Mouse (Mus musculus) R1 (cell line): ENCODE measurements around the gene Tmem62.
"Not testable (repeated sequence)": the region's sequence is repeated elsewhere in the genome, so short reads cannot be mapped to it uniquely, and the experiment has no call there.

ENCODE experiments used
- DNase-seq: peaks from one replicate; pipeline ENCODE4 v3.0.0-alpha.2; 2018; ENCODE audit warnings: low read depth, low spot score

The Tmem62 gene

DNA sequence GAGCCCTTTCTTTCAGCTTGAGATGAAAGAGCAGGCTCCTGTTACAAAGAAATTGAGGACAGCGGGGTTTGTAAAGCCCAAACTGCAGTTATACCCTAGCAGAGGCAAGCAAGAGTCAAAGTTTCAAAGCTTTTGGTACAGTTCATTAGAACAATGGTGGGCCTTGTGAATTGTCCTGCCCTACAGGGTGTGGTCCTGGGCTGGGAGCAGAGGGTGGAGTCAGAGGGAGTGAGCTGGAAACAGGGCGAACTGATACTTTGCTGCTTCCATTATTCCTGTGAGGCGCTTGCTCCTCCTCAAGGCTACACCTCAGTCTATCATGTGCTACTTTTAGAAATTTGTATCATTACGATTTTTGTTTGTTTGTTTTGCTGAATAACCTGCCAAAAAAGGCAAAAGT is 14.4 kb downstream of the Tmem62 start:
- peak; percentile 69 for DNase-seq

DNA sequence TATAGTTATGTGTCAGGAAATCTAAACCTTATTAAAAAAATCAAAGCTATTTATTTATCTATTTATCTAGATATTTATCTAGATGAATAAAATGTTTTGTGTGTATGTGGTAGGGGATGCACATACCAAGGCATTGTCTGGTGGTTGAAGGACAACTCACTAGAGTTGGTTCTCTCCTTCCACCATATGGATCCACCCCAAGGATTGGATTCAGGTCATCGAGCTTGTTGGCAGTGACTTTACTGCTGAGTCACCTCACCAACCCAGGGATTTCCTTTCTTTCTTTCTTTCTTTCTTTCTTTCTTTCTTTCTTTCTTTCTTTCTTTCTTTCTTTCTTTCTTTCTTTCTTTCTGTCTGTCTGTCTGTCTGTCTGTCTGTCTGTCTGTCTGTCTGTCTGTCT is 19.8 kb downstream of the Tmem62 start:
- DNase-seq, result not testable (repeated sequence)

DNA sequence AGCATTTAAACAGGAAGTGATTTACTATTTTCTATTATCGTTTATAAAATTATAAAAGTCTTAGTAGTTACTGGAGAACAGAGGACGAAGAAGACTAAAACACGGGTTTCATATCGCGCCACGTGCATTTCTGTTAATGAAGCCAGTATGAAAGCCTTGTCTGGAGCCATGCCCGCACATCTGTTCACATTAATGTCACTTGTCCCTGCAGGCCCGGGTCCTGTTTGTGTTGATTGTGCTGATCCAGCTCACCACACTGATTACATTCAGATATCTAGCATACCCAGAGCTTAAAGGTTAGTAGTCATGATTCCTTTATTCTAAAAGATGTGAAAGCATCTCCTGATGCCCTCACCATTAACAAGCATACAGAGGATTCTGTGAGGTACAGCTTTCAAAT is 22.0 kb downstream of the Tmem62 start:
- no peak for DNase-seq

DNA sequence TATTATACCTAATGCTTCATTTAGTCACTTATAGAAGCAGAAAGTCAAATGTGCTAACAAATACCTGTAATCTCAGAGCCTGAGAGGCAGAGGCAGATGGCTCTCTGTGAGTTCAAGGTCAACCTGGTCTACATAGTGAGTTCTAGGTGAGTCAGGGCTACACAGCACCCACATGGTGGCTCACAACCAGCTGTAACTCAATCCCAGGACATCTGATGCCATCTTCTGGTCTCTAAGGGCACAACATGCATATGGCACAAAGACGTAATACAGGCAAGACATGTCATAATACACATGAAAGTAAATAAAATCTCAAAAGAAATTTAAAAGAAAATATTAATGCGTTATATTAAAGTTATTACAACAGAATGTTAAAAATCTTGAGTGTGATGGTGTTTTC is 26.8 kb downstream of the Tmem62 start:
- DNase-seq, result peak; percentile 69

DNA sequence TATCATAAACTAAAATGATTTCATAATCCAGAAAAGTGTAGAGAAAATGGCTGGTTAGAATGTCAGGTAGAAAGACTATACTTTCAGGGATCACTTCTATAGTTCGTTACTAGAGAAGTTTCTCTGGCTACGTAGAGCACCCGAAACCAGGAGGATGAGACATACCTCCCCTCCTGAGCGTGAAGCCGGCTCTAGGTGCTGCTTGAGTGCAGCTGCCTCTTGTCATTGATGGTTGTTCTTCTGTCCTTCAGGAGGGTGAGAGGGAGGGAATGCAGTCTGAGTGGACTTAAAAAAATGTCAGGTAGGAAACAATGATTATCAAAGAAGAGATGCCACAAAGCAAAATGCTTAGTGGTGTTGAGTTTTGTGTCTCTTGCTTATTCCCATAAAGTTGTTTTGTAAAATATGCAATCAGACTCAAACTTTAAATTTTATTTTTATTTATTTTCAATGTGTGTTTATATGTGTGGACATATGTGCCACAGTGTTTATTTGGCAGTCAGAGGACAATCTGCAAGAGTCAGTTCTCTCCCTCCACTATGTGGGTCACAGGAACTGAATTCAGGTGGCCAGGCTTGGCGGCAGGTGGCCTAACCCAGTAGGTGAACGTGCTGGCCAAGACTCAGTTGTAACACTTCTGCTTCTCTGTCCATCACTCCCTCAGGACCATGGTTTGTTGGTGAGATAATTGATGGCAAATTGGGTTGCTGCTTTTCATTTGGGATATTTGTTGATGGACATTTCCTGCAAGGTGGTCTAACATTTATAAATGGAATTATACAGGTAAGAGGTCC is 27.4 kb downstream of the Tmem62 start:
- no peak for DNase-seq

DNA sequence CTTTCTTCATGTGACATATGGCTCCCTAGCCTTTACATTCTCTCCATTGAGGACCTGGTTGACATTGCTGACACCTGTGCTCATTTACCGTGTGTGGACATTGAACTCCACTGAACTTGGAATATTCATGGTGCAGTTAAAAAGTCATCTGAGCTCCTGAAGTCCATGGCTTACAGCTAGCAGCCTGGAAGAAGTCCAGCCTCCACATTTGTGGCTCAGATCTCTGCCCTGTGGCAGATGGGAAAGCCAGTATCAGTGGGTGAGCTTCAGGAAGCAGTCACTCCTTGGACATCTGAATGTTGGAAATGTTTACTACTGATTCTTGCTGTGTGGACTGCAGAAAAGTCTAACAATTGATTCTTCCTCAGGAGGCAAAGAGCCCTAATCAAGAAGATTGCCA is 30.2 kb downstream of the Tmem62 start:
- no peak for DNase-seq

DNA sequence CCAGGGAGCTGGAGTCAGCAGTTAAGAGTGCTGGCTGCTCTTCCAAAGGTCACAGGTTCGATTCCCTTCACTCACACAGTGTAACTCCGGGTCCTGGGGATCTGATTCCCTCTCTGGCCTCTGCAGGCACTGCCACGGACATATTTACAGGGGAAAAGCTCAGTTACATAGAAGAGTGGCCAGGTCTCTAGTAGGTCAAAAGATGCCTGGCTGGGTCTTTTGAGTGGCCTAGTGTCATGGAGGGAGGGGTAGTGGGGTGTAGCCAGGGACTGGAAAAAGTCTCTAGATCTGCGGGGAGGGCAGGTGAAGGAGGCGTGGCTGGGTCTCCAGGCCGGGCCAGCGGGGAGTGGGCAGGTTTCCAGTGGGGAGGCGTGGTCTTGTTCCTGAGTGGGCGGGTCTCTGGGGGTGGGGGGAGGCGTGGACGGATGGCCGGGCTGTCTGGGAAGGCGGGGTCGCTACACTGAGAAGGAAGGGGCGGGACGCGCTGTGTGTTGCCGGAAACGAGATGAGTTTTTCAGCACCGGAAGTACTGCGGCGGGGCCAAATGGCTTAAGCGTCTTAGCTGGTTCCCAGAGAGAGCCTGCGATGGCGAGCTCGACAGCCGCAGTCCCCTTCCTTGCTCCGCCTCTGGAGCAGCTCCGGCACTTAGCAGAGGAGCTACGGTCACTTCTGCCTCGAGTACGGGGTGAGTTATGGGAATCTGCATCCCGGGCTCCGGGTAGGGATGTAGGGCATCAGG is 31.3 kb downstream of the Tmem62 start, which contains the start of gene Ccndbp1:
TSS of gene Ccndbp1 (plus strand) at position 479 of the 739 bp plus-strand sequence.
- peak; percentile 97 for DNase-seq

DNA sequence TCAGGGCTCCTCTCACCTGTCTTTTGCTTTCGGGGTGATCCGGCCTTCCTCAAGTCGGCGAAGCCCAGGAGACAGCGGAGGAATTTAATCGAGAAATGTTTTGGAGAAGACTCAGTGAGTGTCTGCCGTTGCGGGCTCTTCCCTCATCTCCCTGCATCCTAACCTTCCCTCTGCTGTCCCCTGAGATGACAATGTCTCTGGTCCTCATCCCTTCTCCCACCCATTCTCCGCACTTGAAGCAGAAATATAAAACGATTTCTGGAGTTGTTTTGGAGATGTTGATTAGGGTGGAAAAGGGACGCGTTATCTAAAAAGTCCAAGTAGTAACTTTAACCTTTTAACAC is 31.8 kb downstream of the Tmem62 start:
- no peak for DNase-seq

DNA sequence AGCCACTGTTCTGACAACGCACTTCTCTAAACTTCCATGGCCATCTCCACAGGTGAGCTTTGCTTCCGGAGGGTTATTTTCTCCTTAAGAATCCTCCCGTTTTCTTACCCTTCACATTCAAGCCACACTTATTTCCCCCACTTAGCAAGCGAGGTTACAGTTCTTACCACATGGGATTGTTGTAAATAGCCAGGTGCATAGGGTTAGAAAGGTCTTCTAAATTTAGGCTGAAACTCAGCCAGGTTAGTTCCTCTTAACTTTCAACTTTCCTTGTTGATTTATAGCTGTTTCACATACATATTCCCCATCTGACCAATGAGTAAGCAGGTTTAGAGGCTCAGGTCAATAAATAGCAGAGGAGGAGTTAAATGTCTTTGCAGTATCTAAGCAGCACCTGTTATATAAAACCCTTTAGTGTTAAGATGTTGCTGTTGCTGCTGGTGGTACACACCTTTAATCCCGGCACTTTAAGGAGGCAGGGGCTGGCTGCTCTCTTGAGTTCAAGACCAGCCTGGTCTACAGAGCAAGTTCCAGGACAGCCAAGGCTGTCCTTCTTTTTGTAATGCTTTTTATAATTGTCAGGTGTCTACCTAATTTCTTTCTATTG is 32.4 kb downstream of the Tmem62 start:
- DNase-seq, result no peak

DNA sequence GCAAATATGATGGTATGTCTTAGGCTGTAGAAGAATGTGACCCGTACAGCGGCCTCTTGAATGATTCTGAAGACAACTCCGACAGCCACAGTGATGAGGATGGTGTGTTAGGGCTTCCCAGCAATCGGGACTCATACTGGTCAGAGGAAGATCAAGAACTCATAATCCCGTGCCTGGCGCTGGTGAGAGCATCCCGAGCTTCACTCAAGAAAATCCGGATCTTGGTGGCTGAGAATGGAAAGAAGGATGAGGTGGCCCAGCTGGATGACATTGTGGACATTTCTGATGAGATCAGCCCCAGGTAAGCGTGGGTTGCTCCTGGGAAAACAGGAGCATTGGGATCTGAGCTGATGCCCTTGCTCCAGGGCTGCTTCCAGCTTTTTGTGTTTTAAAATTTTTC is 35.9 kb downstream of the Tmem62 start:
- no peak for DNase-seq

DNA sequence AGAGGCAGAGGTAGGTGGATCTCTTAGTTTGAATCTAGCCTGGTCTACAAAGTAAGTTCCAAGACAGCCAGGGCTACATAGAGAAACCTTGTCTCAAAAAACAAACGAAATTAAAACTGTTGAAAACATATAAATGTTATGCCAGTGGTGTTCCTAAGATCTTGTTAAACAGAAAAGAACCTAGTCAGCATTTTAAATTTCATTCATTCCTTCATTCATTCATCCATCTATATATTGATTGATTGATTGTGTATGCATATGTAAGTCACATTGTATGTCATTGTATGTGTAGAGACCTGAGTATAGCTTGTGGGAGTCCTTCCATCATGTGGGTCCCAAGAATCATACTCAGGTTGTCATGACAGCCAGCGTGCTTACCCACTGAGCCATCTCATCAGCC is 38.7 kb downstream of the Tmem62 start:
- DNase-seq, result no peak

DNA sequence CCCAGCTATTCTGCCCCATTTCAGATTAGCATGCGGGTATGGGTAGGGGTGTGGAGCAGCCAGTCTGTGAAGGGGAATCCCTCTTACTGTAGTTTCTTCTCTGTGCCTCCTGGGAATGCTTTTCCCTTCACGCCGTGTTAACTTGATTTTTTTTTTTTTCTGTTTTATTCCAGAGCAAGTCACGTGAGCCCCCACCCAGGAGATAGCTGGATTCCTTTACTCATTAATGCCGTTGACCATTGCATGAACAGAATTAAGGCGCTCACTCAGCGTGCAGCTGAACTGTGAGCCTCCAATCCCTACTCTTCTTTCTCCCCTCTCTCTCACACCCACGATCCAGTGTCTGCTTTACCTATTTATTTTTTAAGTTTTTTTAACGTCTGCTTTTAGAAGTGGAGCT is 39.4 kb downstream of the Tmem62 start:
- DNase-seq, result no peak

DNA sequence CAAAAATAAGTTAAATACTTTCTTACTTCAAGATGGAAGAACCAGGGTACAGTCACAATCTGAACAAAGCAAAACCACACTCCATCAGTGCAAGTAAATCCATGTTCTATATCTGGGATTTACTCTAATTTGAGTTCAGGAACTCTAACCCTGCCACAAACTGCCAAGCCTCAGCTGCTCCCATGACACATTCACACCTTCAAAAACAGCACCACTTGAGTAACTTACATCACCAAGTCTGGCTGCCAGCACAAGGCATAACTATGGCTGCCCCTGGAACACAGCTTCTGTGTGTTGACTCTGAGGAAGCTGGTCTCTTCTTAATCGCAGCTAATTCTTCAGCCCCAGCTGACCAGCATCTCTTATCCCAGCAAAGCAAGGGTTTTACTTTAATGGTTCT is 40.3 kb downstream of the Tmem62 start:
- DNase-seq, result no peak

DNA sequence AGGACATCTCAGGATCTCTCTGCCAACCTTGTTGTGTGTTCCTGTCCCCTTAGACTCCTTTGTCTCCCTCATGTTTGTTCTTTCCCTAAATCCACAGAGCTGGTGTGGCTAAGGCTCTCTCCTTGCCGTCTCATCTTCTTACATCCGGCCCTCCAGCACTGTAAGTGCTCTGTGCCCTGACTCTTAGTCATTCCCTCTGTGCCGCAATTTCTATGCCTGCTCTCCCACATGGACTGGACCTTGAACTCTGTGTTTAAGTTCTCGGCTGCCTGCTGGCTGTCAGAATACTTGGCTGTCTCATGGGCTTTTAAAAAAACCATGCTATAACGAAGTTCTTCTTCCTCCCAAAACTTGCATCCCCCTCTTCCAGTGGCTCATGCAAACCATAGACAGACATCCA is 46.1 kb downstream of the Tmem62 start:
- DNase-seq, result no peak

DNA sequence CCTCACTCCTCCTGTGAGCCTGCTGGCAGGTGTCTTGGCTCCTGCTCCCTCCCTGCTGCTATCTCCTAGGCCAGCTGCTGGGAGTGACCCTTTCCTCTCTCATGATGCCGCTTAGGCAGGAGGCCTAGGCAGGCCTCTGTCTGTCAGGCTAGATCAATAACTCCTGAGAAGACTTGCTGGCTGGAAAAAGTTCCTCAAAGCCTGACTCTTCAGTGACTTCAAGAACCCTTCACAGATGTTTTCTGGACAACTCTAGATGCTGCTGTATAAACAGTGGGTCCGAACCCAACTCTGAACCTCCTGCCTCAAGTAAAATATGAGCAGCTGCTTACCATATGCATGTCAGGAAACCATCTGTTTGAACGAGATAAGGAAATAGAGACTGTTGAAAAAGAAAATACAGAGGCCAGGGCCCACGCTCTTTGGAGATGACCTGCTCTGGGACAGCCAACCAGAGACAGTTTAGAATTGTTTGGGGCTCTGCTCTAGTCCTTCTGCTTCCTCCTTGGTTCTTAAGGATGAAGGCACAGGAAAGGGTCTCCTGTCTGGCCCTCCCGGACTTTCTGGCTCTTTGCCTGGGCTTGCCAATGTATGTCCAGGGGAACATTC is 60.0 kb downstream of the Tmem62 start, which contains the start of gene Epb42:
TSS of gene Epb42 (minus strand) at position 340 of the 609 bp plus-strand sequence.
- no peak for DNase-seq

DNA sequence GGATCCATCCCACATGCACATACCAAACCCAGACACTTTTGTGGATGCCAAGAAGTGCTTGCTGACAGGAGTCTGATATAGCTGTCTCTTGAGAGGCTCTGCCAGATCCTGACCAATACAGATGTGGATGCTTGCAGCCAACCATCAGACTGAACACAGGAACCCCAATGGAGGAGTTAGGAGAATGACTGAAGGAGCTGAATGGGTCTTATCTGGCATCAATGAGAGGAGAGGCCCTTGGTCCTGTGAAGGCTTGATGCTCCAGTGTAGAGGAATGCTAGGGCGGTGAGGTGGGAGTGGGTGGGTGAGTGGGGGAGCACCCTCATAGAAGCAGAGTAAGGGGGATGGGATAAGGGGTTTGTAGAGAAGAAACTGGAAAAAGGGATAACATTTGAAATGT is 62.0 kb downstream of the Tmem62 start:
- DNase-seq, result not testable (repeated sequence)

DNA sequence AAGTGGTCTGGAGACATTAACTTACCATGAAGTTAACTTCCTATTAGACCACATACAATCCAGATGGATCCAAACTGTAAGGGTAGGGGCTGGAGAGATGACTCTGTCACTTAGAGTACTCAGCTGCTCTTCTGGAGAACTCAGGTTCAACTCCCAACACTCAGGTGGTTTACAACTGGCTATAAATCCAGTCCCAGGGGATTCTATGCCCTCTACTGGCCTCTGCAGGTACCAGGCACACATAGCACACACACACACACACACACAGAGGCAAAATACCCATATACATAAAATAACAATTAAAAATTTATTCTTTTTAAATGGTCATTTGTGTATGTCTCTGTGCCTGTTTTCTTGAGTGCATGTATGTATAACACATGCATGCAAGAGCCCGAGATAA is 62.6 kb downstream of the Tmem62 start:
- DNase-seq, result peak; percentile 13

DNA sequence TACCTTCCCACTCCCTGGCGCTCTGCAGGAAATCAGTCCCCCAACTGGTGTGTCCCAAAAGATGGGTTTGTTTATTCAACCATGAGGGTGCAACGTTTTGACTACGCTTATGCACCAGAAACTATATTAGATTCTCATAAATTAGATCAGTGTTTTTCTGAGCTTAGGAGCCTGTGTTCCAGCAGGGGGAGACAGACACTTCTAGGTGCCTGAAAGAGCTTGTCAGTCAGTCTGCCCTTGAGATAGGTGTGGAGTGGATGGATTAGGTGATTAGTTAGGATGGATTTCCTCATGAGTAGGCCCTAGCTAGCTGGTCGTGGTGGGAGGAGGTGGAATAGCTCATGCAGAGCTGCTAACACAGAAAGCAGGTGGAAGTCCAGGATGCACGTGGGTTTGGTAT is 64.3 kb downstream of the Tmem62 start:
- DNase-seq, result peak; percentile 31

DNA sequence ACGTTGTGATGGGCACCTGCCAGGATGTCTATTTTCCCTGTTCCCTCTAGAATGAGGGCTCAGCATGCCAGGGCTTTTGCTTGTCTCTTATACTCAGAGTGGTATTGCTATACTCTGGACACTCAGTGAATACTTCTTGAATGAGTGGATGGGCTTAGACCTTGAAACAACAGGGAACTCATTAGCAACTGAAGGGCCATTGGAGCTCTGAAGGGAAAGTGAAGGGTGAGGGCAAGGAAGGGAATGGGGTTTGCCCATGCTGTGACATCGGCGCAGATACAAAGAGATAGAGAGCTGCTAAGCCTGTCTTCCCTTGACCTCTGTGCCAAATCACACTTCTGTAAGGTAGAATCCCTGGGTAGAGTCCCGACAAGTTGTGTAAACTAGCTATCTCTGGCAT is 68.8 kb downstream of the Tmem62 start:
- peak; percentile 42 for DNase-seq

DNA sequence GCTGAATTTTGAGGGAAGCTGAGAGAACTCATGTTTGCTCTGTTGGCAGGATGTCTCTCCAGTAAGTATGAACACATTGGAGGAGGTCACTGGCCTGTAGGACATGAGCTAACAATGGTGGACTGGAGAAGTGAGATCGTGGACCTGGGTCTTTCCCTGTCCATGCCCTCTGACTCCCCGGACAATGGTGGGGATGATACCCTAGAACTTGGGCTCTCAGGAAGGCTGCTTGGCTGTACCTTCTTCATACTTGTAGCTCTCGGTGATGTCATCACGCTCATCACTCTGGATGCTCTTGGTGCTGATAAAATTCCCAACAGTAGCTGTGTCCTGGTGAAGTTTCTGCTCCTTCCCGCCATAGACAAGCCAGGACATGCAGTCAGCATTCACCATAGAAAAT is 75.4 kb downstream of the Tmem62 start:
- DNase-seq, result no peak

DNA sequence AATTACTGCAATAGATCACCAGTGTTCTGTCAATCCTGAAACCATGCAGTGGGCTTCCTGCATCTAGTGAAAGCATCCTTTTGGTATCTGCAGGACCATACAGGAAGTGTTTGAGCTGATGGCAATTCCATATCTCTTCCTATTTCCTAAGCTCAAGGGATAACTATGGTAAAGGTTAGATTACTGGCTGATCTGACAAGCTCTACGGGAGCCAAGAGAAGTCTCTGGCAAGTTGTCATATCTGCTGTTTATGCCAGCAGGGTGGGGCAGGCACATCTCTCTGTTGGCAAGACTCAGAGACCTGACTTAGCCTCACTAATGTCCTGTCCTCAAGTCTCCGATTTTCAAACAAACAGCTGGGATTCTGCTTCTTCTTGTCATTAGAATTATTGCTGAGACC is 77.2 kb downstream of the Tmem62 start:
- no peak for DNase-seq

DNA sequence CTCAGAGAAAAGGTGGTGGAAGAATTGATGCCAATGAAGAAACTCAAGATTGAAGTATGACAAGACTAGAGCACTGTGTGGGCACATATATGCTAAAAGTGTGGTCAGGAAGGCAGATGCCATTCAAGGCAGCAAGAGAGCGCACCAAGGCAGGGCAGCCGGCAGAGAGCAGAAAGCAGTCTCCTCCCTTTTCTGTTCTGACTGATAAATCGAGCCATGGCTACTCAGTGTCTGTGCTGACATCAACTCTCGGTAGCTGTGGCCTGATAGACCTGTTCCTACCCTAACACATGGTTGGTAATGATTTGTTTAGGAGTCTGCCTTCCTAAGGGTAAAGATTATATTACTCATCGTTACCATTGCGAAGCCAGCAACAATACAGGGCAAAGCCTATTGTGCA is 79.1 kb downstream of the Tmem62 start:
- DNase-seq, result no peak
